Mouse (Mus musculus) c-Kit-positive CD71-negative TER-119-negative erythroid progenitor cells, embryonic 14.5 days (primary cell): ENCODE measurements around the gene Tssk3.
A peak's percentile ranks its signal among the peaks of the same experiment; 100 is the strongest.
"Not testable (repeated sequence)": the region's sequence is repeated elsewhere in the genome, so short reads cannot be mapped to it uniquely, and the experiment has no call there.

Experiments
- DNase-seq: peaks from one replicate; pipeline ENCODE4 v3.0.0-alpha.2; 2013; ENCODE audit warnings: low read depth

Gene Tssk3

GRCm38 (mm10) chr4:129500607-129501566 is 10.1 kb upstream of the Tssk3 start:
- DNase-seq = peak; percentile 69

DNA sequence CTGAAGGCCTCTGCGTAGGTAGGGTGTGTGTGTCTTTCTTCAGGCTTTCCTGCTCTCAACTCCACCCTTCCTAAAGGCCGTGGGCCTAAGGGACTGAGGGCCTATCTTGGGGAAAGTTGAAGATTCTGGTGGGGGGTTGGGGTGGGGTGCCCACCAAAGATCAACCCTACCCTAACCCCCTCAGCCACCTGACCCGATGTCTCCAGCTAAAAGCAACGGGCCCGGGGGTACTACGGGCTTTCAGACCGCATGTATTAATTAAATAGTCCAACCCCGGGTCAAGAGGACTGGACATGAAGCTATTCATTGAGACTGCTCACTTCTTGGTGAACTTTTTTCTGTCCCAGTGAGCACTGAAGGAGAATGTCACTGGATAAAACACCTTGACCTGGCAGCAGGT is 9.2 kb upstream of the Tssk3 start:
- no peak for DNase-seq

GRCm38 (mm10) chr4:129498941-129499340 is 8.1 kb upstream of the Tssk3 start:
- DNase-seq = no peak

DNA sequence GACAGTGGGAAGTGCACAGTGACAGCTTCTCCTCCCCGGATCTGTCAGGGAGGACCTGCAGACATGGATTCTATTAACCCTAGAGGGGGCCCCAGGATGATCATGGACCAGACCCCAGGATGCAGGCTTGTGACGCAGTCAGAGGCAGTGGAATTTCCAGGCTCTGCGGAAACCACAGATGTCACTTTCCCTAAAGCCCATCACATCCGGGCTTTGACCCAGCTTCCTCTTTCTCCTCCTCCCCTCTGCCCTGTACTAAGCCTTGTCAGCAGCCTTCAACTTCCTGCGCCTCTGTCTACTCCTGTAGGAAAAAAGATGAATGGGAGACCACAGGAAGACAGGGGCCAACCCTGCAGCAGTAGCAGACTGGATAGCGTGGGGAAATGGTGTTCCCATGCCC is 5.8 kb upstream of the Tssk3 start:
- DNase-seq = no peak

- DNase-seq = no peak
Observed at GRCm38 (mm10) chr4:129495672-129496562, 5.1 kb upstream of the Tssk3 start.

GRCm38 (mm10) chr4:129494681-129495080 is 3.9 kb upstream of the Tssk3 start:
- DNase-seq = no peak

DNA sequence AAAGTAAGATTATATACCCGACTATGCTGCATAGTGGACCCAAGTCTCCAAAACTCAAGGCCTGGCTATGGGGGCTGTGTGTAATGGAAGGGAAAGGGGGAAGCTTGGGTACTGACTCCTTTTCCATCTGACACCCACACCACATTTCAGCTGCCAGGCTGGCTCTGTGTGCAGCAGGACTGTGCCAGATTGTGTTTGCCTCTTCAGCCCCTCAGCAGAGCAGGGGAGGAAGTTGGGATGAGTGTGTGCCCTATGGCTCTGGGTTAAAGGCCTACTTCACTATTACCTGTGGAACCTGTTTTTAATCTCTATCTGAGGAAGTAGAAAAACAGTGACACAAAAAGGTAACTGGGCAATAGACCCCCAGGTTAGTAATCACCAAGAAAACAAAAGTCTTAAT is 9.7 kb downstream of the Tssk3 start:
- no peak for DNase-seq

DNA sequence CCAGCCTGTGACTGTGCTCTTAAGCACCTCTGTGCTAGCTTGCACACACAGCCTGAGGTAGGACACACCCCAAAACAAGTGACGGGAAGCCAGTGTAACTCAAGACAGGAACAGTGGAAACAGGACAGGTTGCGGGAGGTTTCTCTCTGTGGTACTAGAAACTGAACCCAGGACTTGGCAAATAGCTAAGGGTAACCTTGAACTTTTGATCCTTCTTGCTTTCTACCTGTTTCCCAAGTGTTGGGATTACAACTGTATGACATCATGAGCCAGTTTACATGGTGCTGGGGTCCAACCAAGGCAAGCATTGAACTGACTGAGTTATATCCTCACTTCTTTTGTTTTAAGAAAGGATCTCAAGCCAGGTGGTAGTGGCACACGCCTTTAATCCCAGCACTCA is 11.0 kb downstream of the Tssk3 start:
- no peak for DNase-seq

- no peak for DNase-seq
Observed at GRCm38 (mm10) chr4:129476047-129476446, 14.8 kb downstream of the Tssk3 start.

DNA sequence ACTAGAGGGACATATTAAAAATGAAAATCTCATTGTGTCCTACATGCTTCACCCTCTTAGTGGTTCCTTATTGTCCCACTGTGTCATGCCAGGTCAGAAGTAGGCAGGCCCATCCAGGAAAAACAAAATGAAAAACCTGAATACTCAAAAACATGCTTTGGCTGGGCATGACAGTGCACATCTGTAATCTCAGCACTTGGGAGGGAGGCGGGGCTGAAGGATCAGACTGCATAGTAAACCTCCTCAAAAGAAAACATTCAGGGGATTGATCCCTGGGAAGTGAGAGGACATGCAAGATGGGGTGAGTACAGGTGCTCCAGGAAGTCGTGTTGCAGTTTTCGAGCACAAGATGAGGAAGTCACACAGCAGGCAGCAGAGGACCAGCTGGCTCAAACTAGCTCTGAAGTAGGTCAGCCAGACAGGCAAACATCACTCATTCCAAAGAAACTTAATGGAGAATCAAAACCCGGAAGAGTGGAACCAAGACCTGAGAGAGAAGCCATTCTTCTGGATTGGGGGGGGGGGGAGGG is 26.5 kb downstream of the Tssk3 start:
- DNase-seq = no peak

DNA sequence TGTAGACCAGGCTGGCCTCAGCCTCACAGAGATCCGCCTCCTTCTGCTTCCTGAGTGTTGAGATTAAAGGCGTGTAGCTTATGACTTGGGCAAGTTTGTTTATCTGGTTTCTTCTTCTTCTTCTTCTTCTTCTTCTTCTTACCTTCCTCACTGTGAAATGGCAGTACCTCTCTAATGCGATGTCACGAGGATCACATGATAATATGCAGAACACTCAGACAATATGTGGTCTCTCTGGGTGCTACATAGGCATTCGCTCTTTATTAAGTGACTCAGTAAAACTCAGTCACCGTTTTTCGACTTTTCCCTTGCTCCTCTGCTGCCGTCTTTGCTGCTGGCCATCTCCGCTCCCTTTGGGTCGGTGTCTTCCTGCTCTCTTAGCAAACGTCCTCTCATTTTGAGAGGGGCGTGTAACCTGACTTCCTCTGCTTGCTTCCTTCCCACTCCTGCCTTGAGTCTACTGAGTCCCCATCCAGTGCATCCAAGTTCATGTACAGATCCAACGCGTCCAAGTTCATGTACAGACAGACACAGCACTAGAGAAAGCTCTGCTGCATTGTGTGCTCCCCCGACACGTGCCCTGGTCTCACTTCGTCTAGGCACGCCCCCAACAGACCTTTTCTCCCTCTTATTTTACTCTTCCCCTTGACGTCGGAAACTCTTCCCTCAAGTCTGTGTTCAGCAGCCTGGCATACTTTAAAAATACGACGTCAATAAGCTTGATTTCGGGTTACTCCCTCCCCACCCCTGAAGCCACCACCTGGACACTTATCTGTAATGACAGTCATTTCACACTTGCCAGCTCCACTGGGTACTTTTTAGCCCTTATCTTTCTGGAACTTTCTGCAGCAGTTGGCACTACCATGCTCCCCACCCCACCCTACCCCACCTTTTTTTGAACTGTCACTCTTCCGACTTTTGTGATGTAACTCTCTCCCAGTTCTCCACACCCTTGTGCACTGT is 27.4 kb downstream of the Tssk3 start:
- DNase-seq = no peak

DNA sequence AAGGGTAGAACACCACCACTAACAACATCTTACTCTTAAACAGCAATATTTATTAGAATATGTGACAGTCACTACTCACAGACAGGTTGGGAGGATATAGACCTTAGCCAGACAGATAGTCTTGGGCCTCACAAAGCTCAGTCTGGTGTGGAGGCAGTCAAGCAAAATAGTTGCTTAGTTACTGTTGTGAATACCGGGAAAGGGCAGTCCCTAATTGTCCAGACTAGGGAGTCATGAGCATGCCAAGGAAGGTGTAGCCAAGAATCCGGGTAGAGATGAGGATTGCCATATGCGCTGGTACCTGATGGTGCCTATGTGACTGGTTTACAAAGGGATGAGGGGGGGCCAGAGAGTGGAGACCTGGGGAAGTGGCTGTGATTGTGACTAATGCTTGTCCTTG is 28.7 kb downstream of the Tssk3 start:
- no peak for DNase-seq

GRCm38 (mm10) chr4:129461183-129461960 is 29.4 kb downstream of the Tssk3 start, which contains the start of gene Bsdc1:
Bsdc1 (plus strand) TSS chr4:129461581.
- DNase-seq = peak; percentile 100

DNA sequence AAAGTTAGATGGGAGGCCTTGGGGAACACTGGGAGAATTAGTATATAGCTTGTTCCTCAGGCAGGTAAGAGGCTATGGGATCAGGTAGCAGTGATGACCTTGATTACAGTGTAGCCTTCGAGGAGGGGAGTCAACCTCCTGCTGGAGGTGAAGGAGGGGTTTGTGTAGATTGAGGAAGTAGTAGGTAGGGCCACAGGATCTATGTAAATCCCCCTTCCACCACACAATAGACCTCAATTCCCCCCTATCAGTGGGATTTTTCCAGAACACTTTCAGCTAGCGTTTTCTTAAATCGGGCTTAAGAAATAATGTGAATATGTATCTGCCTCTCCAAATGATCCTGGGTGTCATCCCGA is 30.0 kb downstream of the Tssk3 start:
- DNase-seq = no peak

DNA sequence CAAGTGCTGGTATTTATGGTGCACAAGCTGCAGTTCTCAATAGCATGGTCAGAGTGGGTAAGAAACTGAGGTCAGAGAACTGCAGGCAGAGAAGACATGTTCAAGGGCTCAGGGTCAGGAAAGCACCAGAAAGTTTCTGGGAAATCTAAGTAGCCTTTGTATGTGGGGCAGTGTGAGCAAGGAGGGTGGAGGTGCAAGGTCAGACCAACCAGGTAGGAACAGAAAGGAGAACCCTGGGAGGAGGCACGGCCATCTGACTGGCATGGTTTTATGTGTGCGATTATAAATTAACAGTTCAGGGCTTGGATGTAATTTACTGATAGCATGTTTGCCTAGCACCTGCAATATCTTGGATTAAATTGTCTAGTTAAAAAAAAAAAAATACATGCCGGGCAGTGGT is 31.1 kb downstream of the Tssk3 start:
- no peak for DNase-seq

DNA sequence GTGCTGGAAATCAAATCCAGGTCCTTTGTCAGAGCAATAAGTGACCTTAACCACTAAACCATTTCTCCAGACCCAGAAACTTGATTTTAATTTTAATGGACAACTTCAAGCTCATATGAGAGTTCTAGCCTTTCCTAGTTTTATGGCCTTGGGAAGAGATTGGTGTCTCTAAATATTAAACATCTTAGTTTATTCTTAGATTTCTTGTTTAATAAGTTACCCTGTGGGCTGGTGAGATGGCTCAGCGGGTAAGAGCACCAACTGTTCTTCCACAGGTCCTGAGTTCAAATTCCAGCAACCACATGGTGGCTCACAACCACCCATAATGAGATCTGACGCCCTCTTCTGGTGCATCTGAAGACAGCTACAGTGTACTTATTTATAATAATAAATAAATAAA is 33.5 kb downstream of the Tssk3 start:
- DNase-seq = not testable (repeated sequence)

DNA sequence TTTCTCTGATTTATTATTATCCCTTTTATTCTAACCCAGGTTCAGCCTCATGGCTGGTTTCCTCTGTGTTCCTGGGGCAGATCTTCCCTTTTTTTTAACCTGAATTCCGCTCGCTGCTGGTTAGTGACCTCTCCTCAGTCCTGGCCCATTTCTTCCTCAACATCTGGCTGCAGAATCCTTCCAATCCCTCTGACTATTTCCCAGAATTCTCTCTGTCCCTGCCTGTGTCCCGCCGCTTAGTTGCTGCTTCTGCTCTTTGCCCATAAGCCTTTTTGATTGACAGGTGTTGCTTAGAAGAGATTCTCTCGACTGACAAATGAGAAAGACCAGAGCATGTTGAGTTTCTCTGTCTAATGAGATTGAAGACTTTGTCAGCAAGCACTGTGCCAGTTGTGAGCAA is 34.7 kb downstream of the Tssk3 start:
- DNase-seq = no peak

DNA sequence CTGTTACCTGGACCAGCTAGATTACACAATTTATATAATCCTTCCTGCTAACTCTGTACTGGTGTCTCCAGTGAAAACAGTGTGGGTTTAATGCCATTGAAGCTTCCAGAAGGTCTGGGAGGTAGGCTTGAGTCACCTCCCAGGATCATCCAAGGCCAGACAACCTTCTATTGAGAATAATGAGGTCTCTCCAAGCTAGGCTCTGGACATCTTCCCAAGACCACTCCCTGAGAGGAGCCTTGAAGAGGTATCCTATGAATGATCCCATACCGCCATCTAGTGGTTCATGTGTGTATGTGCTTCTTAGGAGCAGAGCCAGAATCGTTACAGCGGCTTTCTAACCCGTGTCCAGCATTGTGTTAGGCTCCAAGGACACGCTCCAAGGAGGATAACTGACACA is 35.6 kb downstream of the Tssk3 start:
- DNase-seq = peak; percentile 79

DNA sequence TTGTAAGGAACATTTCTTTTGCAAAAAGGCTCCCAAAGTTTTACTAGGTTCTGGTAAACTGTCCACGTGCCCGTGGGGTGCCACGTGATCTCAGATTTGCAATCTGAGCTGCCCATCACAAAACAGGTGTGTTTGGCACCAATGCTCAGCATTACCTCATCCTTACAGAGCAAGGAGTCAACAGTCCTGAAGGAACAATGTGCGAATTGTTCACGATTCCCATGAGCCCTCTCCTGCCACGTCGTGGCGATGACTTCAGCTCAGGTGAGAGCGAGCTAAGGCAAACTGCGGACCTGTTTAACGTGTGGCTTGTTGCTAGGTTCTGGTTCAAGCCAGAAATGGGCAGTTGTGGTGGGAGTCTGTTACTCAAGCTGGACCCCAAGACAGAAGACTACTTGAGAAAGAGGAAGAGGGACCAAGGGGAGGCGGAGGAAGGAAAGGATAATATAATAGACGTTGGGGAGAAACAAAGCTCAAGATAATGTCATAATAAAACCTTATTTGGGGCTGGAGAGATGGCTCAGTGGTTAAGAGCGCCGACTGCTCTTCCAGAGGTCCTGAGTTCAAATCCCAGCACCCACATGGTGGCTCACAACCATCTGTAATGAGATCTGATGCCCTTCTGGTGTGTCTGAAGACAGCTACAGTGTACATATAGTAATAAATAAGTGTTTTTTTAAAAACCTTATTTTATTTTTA is 39.2 kb downstream of the Tssk3 start:
- no peak for DNase-seq

GRCm38 (mm10) chr4:129450851-129451250 is 40.0 kb downstream of the Tssk3 start:
- DNase-seq = no peak
